Mouse (Mus musculus) midbrain, embryonic 14.5 days (tissue): Measurements from ENCODE around the gene Nell2. TPM values are rescaled to one million over a fixed set of nuclear protein-coding genes. Genes with fewer than 3 reads are reported as not detected.

Experiments used
- ATAC-seq: fragments of 200-750 bp; cut with Nextera tagmentation; 2 replicates; pipeline ENCODE4 v1.8.0; 2017; ENCODE audit warnings: moderate number of reproducible peaks, moderate library complexity; ENCODE audit not compliant: low FRiP score, low TSS enrichment
- DNase-seq: peaks from one replicate; pipeline ENCODE4 v3.0.0-alpha.2; 2015
- H3K27ac ChIP-seq: fragments of 300-500 bp; sonication (generic); replicated peaks from 2 replicates; pipeline ENCODE4 v1.5.1; 2014; ENCODE audit warnings: mild to moderate bottlenecking, low read depth, low read length, moderate library complexity
- H3K27me3 ChIP-seq: fragments of 300-500 bp; sonication (generic); 2 replicates; pipeline ENCODE4 v1.6.1; 2014; ENCODE audit warnings: low read length, control low read depth, mixed read lengths; ENCODE audit not compliant: control insufficient read depth, insufficient read depth
- H3K36me3 ChIP-seq: fragments of 300-500 bp; sonication (generic); 2 replicates; pipeline ENCODE4 v1.6.1; 2014; ENCODE audit warnings: low read length, control low read depth; ENCODE audit not compliant: control insufficient read depth, insufficient read depth
- H3K4me1 ChIP-seq: fragments of 300-500 bp; sonication (generic); 2 replicates; pipeline ENCODE4 v1.6.1; 2014; ENCODE audit warnings: mild to moderate bottlenecking, antibody characterized with exemption, low read length, control low read depth; ENCODE audit not compliant: control insufficient read depth, insufficient read depth
- H3K4me2 ChIP-seq: fragments of 300-500 bp; sonication (generic); 2 replicates; pipeline ENCODE4 v1.6.1; 2014; ENCODE audit warnings: mild to moderate bottlenecking, low read length, moderate library complexity
- H3K4me3 ChIP-seq: fragments of 300-500 bp; sonication (generic); replicated peaks from 2 replicates; pipeline ENCODE4 v1.5.1; 2014; ENCODE audit warnings: low read depth, low read length
- H3K9ac ChIP-seq: fragments of 300-500 bp; sonication (generic); replicated peaks from 2 replicates; pipeline ENCODE4 v1.6.1; 2014; ENCODE audit warnings: mild to moderate bottlenecking, low read length, moderate library complexity
- H3K9me3 ChIP-seq: fragments of 300-500 bp; sonication (generic); 2 replicates; pipeline ENCODE4 v1.6.1; 2016; ENCODE audit warnings: low read length, control low read depth, mixed read lengths; ENCODE audit not compliant: control insufficient read depth
- WGBS: fragments of 180-500 bp; shearing (Covaris S2); extraction: QIAGEN DNeasy Blood & Tissue Kit; methylation state at CpG from one replicate; pipeline ENCODE4 v1.1.7; 2014; 5-methylcytosine and 5-hydroxymethylcytosine counted together
- polyA plus RNA-seq: library from polyadenylated mRNA; unstranded; fragments of >200 nt; fragmentation: Nextera tagmentation; extraction: Ambion mirVana; gene quantifications from 2 replicates; pipeline ENCODE4 v1.2.1, GENCODE M21; 2014

Gene Nell2
- polyA plus RNA-seq, 1 experiment from 2014 or later = 170 TPM

- no peak overlapping the region for H3K4me3 ChIP-seq
- no peaks in the 10 kb centered on the region for H3K36me3 ChIP-seq
- WGBS = 50% methylated on average over 8 of the region's 8 CpGs
- no peaks in the 10 kb centered on the region for H3K4me1 ChIP-seq
- H3K9me3 ChIP-seq = no peaks in the 10 kb centered on the region
- no peak overlapping the region for H3K9ac ChIP-seq
- no peak overlapping the region for H3K27ac ChIP-seq
- ATAC-seq = no peak
- no peaks in the 10 kb centered on the region for H3K27me3 ChIP-seq
- no peak overlapping the region for H3K4me2 ChIP-seq
- DNase-seq = peak; percentile 23
Observed at GRCm38 (mm10) chr15:95055081-95055650, 473.2 kb downstream of the Nell2 start.

- H3K4me1 ChIP-seq = no peaks in the 10 kb centered on the region
- no peaks in the 10 kb centered on the region for H3K9me3 ChIP-seq
- WGBS = 75% methylated on average over 6 of the region's 6 CpGs
- H3K4me2 ChIP-seq = no peak overlapping the region
- no peak overlapping the region for H3K27ac ChIP-seq
- H3K4me3 ChIP-seq = no peak overlapping the region
- ATAC-seq (no peak), DNase-seq (no peak)
- no peaks in the 10 kb centered on the region for H3K27me3 ChIP-seq
- no peak overlapping the region for H3K9ac ChIP-seq
- H3K36me3 ChIP-seq = no peaks in the 10 kb centered on the region
Observed at GRCm38 (mm10) chr15:95049171-95049729, 479.1 kb downstream of the Nell2 start.

GRCm38 (mm10) chr15:95047486-95047885, 480.9 kb downstream of the Nell2 start:
- H3K27ac ChIP-seq = no peak overlapping the region
- H3K27me3 ChIP-seq = no peaks in the 10 kb centered on the region
- no peaks in the 10 kb centered on the region for H3K36me3 ChIP-seq
- H3K4me2 ChIP-seq = no peak overlapping the region
- no peak for ATAC-seq
- DNase-seq = no peak
- H3K4me1 ChIP-seq = no peaks in the 10 kb centered on the region
- WGBS = 91% methylated on average over 2 of the region's 2 CpGs
- H3K4me3 ChIP-seq = no peak overlapping the region
- no peak overlapping the region for H3K9ac ChIP-seq
- no peaks in the 10 kb centered on the region for H3K9me3 ChIP-seq

GRCm38 (mm10) chr15:95044011-95044410, 484.3 kb downstream of the Nell2 start:
- DNase-seq = peak; percentile 28
- 76% methylated on average over 8 of the region's 8 CpGs for WGBS
- no peak for ATAC-seq
- Histone ChIP-seq H3K4me1 (no peaks in the 10 kb centered on the region), H3K4me3 (no peak overlapping the region), H3K4me2 (no peak overlapping the region), H3K36me3 (no peaks in the 10 kb centered on the region), H3K27ac (no peak overlapping the region), H3K9me3 (no peaks in the 10 kb centered on the region), H3K9ac (no peak overlapping the region), H3K27me3 (no peaks in the 10 kb centered on the region)

GRCm38 (mm10) chr15:95042437-95042836, 485.9 kb downstream of the Nell2 start:
- ATAC-seq (no peak), DNase-seq (no peak)
- Histone ChIP-seq H3K9me3 (no peaks in the 10 kb centered on the region), H3K4me2 (no peak overlapping the region), H3K36me3 (no peaks in the 10 kb centered on the region), H3K9ac (no peak overlapping the region), H3K27ac (no peak overlapping the region), H3K4me1 (no peaks in the 10 kb centered on the region), H3K27me3 (no peaks in the 10 kb centered on the region), H3K4me3 (no peak overlapping the region)
- 81% methylated on average over 9 of the region's 9 CpGs for WGBS

GRCm38 (mm10) chr15:95029487-95029875, 498.9 kb downstream of the Nell2 start:
- H3K4me3 ChIP-seq = no peak overlapping the region
- no peaks in the 10 kb centered on the region for H3K9me3 ChIP-seq
- WGBS = 43% methylated on average over 5 of the region's 5 CpGs
- H3K4me2 ChIP-seq = no peak overlapping the region
- H3K4me1 ChIP-seq = no peaks in the 10 kb centered on the region
- H3K9ac ChIP-seq = no peak overlapping the region
- no peak overlapping the region for H3K27ac ChIP-seq
- DNase-seq (no peak), ATAC-seq (no peak)
- no peaks in the 10 kb centered on the region for H3K36me3 ChIP-seq
- H3K27me3 ChIP-seq = no peaks in the 10 kb centered on the region

GRCm38 (mm10) chr15:95028862-95029486, 499.4 kb downstream of the Nell2 start:
- Histone ChIP-seq H3K36me3 (no peaks in the 10 kb centered on the region), H3K4me1 (no peaks in the 10 kb centered on the region), H3K27ac (no peak overlapping the region), H3K9ac (no peak overlapping the region), H3K27me3 (no peaks in the 10 kb centered on the region), H3K9me3 (no peaks in the 10 kb centered on the region), H3K4me3 (no peak overlapping the region), H3K4me2 (peak overlapping the region; percentile 22; the same call in 1 of the 2 replicates)
- DNase-seq (peak; percentile 40), ATAC-seq (no peak)
- 36% methylated on average over 13 of the region's 13 CpGs for WGBS
